Comparison of ENCODE assay signal across 24 mouse cellular contexts in the genomic region with DNA sequence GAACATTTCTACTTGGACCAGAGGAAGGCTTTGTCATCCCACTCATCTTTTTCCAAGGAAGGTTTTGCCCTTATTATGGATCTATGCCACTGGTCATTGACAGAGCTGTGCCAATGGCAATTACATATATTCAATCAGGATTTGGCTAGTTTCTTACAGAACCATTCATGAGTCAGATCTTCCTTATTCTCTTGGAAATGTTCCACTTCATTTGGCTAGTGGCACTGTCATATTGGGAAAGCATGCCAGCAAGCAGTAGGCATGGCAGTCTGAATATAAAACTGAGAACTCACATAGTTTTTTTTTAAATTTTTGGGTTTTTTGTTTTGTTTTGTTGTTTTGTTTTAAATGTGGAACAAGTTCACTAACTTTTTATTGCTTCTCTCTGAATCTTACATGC. TPM values are rescaled to one million over a fixed set of nuclear protein-coding genes. Genes with fewer than 3 reads are reported as not detected.
DNase-seq lines count a peak whose midpoint lies in the region; ATAC-seq lines count a peak whose summit lies in the region.
"Had no signal": no experiment of that assay in that cellular context is flagged by ENCODE, and none has a peak within 500 bp of the region (broad histone marks: within the 10 kb centered on the region; RNA-seq: fewer than 3 reads in every experiment).

No protein-coding gene starts in this region.

- peak; percentile 32 to 43 for DNase-seq in cerebellum, postnatal 10 days
- no peak for DNase-seq in cerebellum, adult 9-10 months
- DNase-seq in 3T3-L1 (ENCODE audit: low read depth, low spot score) (peak; percentile 51), NIH3T3 (ENCODE audit: low read depth) (peak; percentile 43)
- DNase-seq in brain, adult 2 months (ENCODE audit: low read depth, low spot score): peak; percentile 18
- no peak for DNase-seq in neural tube, embryonic 10.5 days (ENCODE audit: extremely low spot score, low spot score)
- DNase-seq: adrenal gland, adult 8-10 months; adrenal gland, postnatal 14 days; adrenal gland, postnatal 36 days; cerebellum, adult 11 months; cerebellum, adult 18-20 months; cerebellum, adult 8-10 months; cerebellum, postnatal 25 days; embryo, embryonic 11 days; forebrain, postnatal 0 days had no signal

- ATAC-seq in inflammation-experienced regulatory T-cells, adult 6 months: no peak
- ATAC-seq: forebrain, embryonic 13.5 days; forebrain, embryonic 15.5 days; forebrain, postnatal 0 days had no signal

RNA-seq across cellular contexts. Expression of gene Vmn1r46, which starts 2.8 kb away (rescaled TPM):
- polyA plus RNA-seq in inflammation-experienced regulatory T-cells, adult 6 months (2017; shearing (Covaris generic)): under 1 TPM in 2 of 3 experiments, not detected in 1; 0.03 to 0.07 TPM
- polyA plus RNA-seq: brain, embryonic 14.5 days; C2C12; embryonic facial prominence, embryonic 11.5 days; embryonic facial prominence, embryonic 13.5 days; embryonic facial prominence, embryonic 15.5 days; forebrain, embryonic 11.5 days; forebrain, embryonic 13.5 days; forebrain, embryonic 15.5 days; forebrain, postnatal 0 days had no signal

RNA-seq across cellular contexts. Expression of gene Vmn1r45, which starts 25.9 kb away (rescaled TPM):
- not detected for polyA plus RNA-seq in inflammation-experienced regulatory T-cells, adult 6 months (2017; shearing (Covaris generic))
- polyA plus RNA-seq: brain, embryonic 14.5 days; C2C12; embryonic facial prominence, embryonic 11.5 days; embryonic facial prominence, embryonic 13.5 days; embryonic facial prominence, embryonic 15.5 days; forebrain, embryonic 11.5 days; forebrain, embryonic 13.5 days; forebrain, embryonic 15.5 days; forebrain, postnatal 0 days had no signal

RNA-seq across cellular contexts. Expression of gene Vmn1r47, which starts 49.6 kb away (rescaled TPM):
- not detected for polyA plus RNA-seq in inflammation-experienced regulatory T-cells, adult 6 months (2017; shearing (Covaris generic))
- polyA plus RNA-seq: brain, embryonic 14.5 days; C2C12; embryonic facial prominence, embryonic 11.5 days; embryonic facial prominence, embryonic 13.5 days; embryonic facial prominence, embryonic 15.5 days; forebrain, embryonic 11.5 days; forebrain, embryonic 13.5 days; forebrain, embryonic 15.5 days; forebrain, postnatal 0 days had no signal

Comparison
In these comparisons a context has a peak if more than half of its experiments do, and no peak if none do; other contexts are left out.
1. DNase-seq: peak in cerebellum, postnatal 10 days (2 of 2), 3T3-L1 (single experiment), NIH3T3 (single experiment) and brain, adult 2 months (single experiment); none in cerebellum, adult 9-10 months (single experiment) and neural tube, embryonic 10.5 days (single experiment).